In the genomic region with DNA sequence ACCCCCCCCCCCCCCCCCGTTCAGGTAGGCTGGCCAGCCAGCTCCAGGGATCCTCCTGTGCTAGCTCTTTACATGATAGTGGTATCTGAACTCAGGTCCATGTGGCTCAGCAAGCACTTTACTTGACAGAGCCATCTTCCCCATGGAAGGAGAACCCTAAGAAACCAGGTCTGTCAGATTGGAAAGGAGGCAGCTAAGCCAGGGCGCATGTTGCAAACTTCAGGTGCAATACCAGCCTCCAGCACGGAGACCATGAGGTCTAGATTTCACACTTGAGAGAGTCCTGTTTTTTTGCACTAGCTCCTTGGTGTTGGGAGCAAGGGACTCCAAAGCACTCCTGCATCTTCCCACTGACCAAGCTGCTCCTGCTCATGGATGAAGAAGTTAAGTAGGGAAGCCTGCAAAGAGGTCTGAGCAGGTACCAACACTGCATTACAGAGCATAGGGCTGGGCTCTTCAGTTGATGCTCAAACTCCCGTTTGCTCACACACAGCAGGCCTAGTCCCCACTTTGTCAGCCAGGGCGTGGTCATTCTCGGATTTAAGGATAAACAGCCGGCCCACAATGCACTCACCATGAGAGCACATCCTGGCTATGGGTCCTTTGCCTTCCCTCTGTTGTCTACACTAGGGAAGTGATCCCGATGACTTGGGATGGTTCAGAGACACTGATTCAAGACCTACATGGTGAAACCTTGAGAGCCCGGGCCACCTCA, we compare ENCODE assay signal across 8 mouse cellular contexts. TPM values are rescaled to one million over a fixed set of nuclear protein-coding genes. Genes with fewer than 3 reads are reported as not detected.
DNase-seq lines count a peak whose midpoint lies in the region; ATAC-seq and TF ChIP-seq lines count a peak whose summit lies in the region.

No protein-coding gene starts in this region.

- H3K9me3 ChIP-seq in intestine, embryonic 14.5 days (ENCODE audit: control insufficient read depth, low read length), result no peaks in the 10 kb centered on the region
- H3K9me3 ChIP-seq in neural tube, embryonic 12.5 days, result no peaks in the 10 kb centered on the region

- WGBS in heart, adult 2 months, result 34% methylated on average over 9 of the region's 9 CpGs
- WGBS in intestine, embryonic 14.5 days, result 27% methylated on average over 9 of the region's 9 CpGs
- 25% methylated on average over 9 of the region's 9 CpGs for WGBS in neural tube, embryonic 12.5 days

- H3K4me2 ChIP-seq in intestine, embryonic 14.5 days (ENCODE audit: low read length), result peak overlapping the region; percentile 91
- H3K4me2 ChIP-seq in neural tube, embryonic 12.5 days (replicated peaks), result peak overlapping the region; percentile 92

- TF ChIP-seq CTCF in heart, adult 2 months (IDR thresholded peaks at IDR 0.05), result no peak

- TF ChIP-seq POLR2A in heart, adult 2 months (IDR thresholded peaks at IDR 0.05; ENCODE audit: insufficient read depth, low read depth, low read length), result no peak

- H3K4me3 ChIP-seq in heart, adult 2 months, result peak overlapping the region; percentile 37
- peak overlapping the region; percentile 52 for H3K4me3 ChIP-seq in intestine, embryonic 14.5 days (ENCODE audit: low read depth, low read length)
- H3K4me3 ChIP-seq in neural tube, embryonic 12.5 days, result peak overlapping the region; percentile 45; the same call in 1 of the 2 replicates

- no peak overlapping the region for H3K9ac ChIP-seq in heart, adult 2 months (ENCODE audit: low read depth, low read length)
- no peak overlapping the region for H3K9ac ChIP-seq in intestine, embryonic 14.5 days (ENCODE audit: low read length)
- 0 out of 2 replicates have a peak overlapping the region, but pooled peaks have one; percentile 52 for H3K9ac ChIP-seq in neural tube, embryonic 12.5 days

- ATAC-seq in intestine, embryonic 14.5 days (replicated peaks; ENCODE audit: low FRiP score, low TSS enrichment, low read depth), result no peak
- ATAC-seq in neural tube, embryonic 12.5 days (ENCODE audit: low FRiP score, low read depth), result no peak; the same call in 1 of the 2 replicates

- H3K4me1 ChIP-seq in heart, adult 2 months (ENCODE audit: control insufficient read depth, insufficient read depth, low read length), result no peaks in the 10 kb centered on the region
- no peaks in the 10 kb centered on the region; the same call in 1 of the 2 replicates for H3K4me1 ChIP-seq in intestine, embryonic 14.5 days (replicated peaks; ENCODE audit: control insufficient read depth, insufficient read depth, low read length)
- H3K4me1 ChIP-seq in neural tube, embryonic 12.5 days, result peaks cover 17% of the 10 kb centered on the region

- H3K27me3 ChIP-seq in heart, adult 2 months (ENCODE audit: control insufficient read depth, insufficient read depth, low read length), result no peaks in the 10 kb centered on the region
- H3K27me3 ChIP-seq in intestine, embryonic 14.5 days (replicated peaks; ENCODE audit: control insufficient read depth, insufficient read depth, low read length), result no peaks in the 10 kb centered on the region
- H3K27me3 ChIP-seq in neural tube, embryonic 12.5 days (replicated peaks), result peaks cover 5% of the 10 kb centered on the region

- intact Hi-C loops in heart, adult 2 months (cut with DNase I), result loop anchor here (10.0 kb wide), 1 partner anchor 142 kb away; no protein-coding TSS in a partner anchor
- intact Hi-C loops in heart, postnatal 25 days (cut with DNase I), result no loop called here

- DNase-seq in heart, adult 2 months, result no peak
- DNase-seq in heart, postnatal 25 days (ENCODE audit: low spot score), result no peak
- peak; percentile 47 for DNase-seq in right cerebral cortex, postnatal 14 days
- DNase-seq in right cerebral cortex, postnatal 25 days, result no peak
- DNase-seq in intestine, embryonic 14.5 days (ENCODE audit: low spot score), result no peak
- DNase-seq in thymus, postnatal 25 days, result no peak
- DNase-seq in adrenal gland, postnatal 36 days, result no peak

- no peaks in the 10 kb centered on the region for H3K79me2 ChIP-seq in heart, adult 2 months (replicated peaks; ENCODE audit: control insufficient read depth, insufficient read depth, low read length)

- no peak for TF ChIP-seq EP300 in heart, adult 2 months (IDR thresholded peaks at IDR 0.05; ENCODE audit: insufficient read depth, low read depth, low read length)

- no peak overlapping the region for H3K27ac ChIP-seq in heart, adult 2 months
- H3K27ac ChIP-seq in intestine, embryonic 14.5 days (ENCODE audit: low read depth), result no peak overlapping the region
- H3K27ac ChIP-seq in neural tube, embryonic 12.5 days, result no peak overlapping the region

- H3K36me3 ChIP-seq in heart, adult 2 months (ENCODE audit: control insufficient read depth, insufficient read depth, low read length), result no peaks in the 10 kb centered on the region
- no peaks in the 10 kb centered on the region for H3K36me3 ChIP-seq in intestine, embryonic 14.5 days (ENCODE audit: control insufficient read depth, insufficient read depth, low read length)
- H3K36me3 ChIP-seq in neural tube, embryonic 12.5 days, result no peaks in the 10 kb centered on the region

RNA-seq across cellular contexts. Expression of a gene that starts 0.8 kb away (rescaled TPM):
- total RNA-seq in heart, adult 2 months (2021), result 1 to 10 TPM in 1 of 2 experiments, under 1 TPM in 1; 0.81 to 1.2 TPM
- polyA plus RNA-seq in heart, adult 2 months (2012; rRNA removed), result 0.32 and 1.2 TPM in 2 replicates
- 1 to 10 TPM; 1.7 to 2.1 TPM for total RNA-seq in heart, postnatal 25 days (2021)
- polyA plus RNA-seq in intestine, embryonic 14.5 days (2014; fragmentation: Nextera tagmentation; extraction: Ambion mirVana), result 0.80 and 1.2 TPM in 2 replicates
- 1.2 and 1.9 TPM in 2 replicates for polyA plus RNA-seq in neural tube, embryonic 12.5 days (2016; fragmentation: Nextera tagmentation; extraction: Ambion mirVana)
- total RNA-seq in adrenal gland, postnatal 36 days (2021), result 1 to 10 TPM; 4.8 to 5.2 TPM

RNA-seq across cellular contexts. Expression of a gene that starts 10.2 kb away (rescaled TPM):
- 1 to 10 TPM; 7.3 to 9.1 TPM for total RNA-seq in heart, adult 2 months (2021)
- 18.7 and 19.7 TPM in 2 replicates for polyA plus RNA-seq in heart, adult 2 months (2012; rRNA removed)
- 10 to 100 TPM; 10.4 to 13.3 TPM for total RNA-seq in heart, postnatal 25 days (2021)
- 14.7 and 14.8 TPM in 2 replicates for polyA plus RNA-seq in intestine, embryonic 14.5 days (2014; fragmentation: Nextera tagmentation; extraction: Ambion mirVana)
- polyA plus RNA-seq in neural tube, embryonic 12.5 days (2016; fragmentation: Nextera tagmentation; extraction: Ambion mirVana), result 15.9 and 19.4 TPM in 2 replicates
- 1 to 10 TPM; 7.0 to 9.8 TPM for total RNA-seq in adrenal gland, postnatal 36 days (2021)
